Mouse (Mus musculus): Measurements from ENCODE around the gene Sod1.
A peak's percentile ranks its signal among the peaks of the same experiment; 100 is the strongest.

The Sod1 gene

GRCm38 (mm10) chr16:90220026-90220891, at the start of gene Sod1:
Sod1 (plus strand) TSS chr16:90220754.
- peak; percentile 91 for DNase-seq

DNA sequence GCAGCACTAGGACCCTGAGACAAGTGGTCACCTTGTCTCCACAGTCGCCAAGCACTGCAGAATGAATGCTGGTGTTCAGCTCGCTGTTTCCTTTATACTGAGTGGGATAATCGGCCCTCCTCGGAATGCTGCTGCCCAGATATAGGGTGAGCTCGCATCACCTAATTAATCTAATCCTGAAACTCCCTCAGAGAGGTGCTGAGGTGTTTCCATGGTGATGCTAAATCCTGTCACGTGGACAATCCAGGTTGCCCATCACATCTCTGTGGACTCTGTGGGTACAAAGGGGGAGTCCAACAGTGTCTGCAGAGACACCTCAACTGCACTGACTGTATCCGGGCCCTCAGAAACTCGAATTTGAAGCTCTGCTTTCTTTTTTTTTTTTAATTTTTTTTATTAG, 49.1 kb upstream of the Sod1 start:
- DNase-seq = no peak

DNA sequence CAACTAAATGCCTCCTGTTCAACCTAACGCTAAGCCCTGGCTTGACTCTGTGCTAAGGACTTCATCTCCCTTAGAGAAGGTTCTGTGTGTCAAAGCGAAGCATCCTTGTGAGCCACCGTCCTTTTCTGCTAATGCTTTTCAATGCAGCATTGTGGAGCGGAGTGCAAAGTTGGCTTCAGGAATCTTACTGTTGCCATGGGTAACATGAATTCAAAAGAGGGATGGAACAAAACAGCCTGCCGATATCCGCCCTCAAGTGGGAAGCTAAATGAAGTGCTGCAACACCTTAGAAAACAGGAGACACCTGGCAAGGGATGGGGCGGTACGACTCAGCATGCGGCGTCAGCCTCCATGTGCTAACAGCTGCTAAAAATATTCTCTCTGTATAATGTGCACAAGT, 44.1 kb upstream of the Sod1 start:
- peak; percentile 63 for DNase-seq

GRCm38 (mm10) chr16:90177425-90177824, 43.1 kb upstream of the Sod1 start:
- DNase-seq = no peak

GRCm38 (mm10) chr16:90178404-90178803, 42.1 kb upstream of the Sod1 start:
- no peak for DNase-seq

DNA sequence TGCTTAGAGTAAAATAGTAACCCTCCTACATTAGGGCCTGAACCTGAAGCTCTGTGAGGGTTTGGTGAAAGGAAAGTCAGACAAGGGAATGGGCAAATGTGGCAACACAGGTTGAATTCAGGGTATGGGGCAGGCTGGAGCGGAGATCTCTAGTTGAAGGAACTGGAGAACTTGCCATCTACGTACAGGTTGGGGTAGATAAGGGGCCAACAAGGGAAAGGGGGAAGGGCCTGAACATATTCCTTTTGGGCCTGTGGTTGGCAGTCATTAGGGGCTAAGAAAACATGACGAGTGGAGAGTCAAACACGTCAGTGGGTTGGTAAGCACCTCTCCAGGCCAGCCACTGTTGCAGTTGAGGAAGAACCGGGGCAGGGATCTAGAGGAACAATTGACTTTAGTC, 40.7 kb upstream of the Sod1 start:
- DNase-seq = no peak

DNA sequence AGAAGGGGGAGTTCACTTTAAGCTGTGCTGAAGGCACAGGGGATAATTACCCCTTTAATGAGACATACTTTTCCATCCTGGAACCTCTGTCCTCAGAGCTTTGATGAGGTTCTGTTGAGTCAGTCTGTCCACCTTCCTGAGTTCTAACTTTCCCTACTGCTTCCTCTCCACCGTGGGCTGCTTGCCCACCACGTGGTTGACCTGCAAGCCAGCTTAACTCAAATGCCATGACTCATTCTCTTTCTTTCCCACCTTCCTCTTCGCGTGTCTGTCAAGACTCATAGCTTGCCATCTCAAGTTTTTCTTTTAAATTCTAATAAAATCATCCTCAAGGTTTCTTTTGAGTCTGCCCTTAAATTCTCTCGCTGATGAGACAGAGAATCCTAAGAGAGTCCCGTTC, 39.6 kb upstream of the Sod1 start:
- DNase-seq = no peak

DNA sequence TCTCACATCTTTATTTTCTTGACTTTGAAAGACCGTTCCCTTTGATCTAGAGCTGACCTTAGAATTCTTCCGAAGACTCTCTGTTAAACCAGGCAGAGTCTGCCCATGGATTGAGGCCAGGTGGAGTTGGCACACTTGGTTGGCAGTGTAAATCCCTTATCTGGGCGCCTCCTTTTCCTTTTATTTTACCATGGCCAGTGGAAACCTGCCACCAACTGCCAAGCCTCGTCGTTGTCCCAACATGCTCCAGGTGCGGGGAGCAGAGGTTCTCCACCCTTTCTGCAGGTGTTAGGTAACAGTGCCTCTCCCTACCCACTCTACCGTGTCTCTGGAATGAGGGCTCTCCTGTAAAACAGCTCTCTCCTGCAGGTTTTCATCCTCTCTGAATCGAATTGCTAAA, 38.9 kb upstream of the Sod1 start:
- no peak for DNase-seq

GRCm38 (mm10) chr16:90184135-90184534, 36.4 kb upstream of the Sod1 start:
- no peak for DNase-seq

DNA sequence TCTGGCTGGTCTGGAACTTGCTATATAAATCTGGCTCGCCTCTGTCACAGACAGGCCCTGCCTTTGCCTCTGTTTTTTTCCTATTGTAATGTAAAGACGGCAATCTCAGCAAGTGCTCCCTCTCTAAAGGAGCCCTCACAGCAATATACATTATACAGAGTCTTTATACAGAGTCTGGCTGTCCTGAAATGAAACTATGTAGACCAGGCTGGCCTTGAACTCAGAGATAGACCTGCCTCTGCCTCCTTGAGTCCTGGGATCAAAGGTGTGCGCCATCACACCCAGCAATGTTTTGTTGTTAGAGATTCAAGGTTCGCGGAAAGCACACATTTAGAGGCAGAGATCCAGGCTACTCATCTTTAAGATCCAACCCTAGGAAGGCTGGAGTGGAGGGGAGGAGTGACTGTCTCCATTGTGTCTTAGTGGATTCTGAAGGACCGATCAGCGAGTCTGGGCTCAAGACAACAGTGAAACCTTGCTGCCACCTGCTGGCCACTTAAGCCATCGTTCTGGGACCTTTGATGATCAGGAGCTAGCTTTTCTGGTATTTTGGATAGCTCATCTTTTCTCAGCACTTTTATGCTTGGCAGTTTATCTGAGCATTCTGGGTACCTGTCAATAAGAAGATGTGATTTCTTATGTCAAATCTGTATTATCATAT, 34.5 kb upstream of the Sod1 start:
- DNase-seq = peak; percentile 72

DNA sequence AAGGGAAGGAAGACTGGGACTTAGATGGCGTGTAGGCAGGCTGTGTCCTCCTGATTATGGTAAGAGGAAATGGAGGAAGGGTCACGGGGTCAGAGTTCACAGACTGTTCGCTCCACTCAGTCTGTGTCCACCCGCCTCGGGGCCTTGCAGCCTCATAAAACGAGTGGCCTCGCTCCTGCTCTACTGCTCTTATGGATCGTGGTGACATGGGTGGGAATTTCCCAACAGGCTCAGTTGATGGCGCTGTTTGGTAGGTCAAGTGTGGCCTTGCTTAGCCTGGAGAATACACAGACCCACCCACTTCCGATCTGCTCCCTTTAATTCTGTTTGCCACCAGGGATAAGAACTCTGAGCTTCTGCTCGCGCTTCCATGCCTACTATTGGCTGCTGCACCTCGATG, 33.1 kb upstream of the Sod1 start:
- DNase-seq = no peak

GRCm38 (mm10) chr16:90191289-90191688, 29.3 kb upstream of the Sod1 start:
- DNase-seq = no peak

GRCm38 (mm10) chr16:90193719-90194118, 26.8 kb upstream of the Sod1 start:
- no peak for DNase-seq

DNA sequence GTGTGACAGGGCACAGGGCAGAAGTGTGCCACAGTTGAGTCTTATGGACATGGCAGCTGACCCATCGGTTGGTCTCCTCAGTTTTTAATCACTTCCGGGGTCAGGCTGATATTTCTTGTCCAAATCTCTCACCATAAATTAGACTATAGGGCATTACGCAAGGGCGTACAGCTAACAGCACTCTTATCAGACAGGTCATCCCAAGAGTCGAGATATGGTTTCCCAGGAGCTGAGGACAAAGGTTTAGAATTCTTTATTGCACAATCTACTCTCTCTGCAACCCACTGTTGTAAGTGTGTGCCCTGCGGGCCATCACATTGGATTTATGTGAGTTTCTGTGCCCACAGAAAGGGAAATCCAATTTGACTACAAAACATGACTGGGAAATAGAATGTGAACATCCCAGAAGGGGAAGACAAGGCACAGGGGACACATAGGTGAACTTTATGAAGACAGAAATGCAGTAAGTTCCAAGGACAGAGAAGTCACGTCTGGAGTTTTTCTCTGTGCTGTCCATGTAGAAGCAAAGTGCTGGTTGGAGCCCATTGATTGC, 23.8 kb upstream of the Sod1 start:
- DNase-seq = no peak

DNA sequence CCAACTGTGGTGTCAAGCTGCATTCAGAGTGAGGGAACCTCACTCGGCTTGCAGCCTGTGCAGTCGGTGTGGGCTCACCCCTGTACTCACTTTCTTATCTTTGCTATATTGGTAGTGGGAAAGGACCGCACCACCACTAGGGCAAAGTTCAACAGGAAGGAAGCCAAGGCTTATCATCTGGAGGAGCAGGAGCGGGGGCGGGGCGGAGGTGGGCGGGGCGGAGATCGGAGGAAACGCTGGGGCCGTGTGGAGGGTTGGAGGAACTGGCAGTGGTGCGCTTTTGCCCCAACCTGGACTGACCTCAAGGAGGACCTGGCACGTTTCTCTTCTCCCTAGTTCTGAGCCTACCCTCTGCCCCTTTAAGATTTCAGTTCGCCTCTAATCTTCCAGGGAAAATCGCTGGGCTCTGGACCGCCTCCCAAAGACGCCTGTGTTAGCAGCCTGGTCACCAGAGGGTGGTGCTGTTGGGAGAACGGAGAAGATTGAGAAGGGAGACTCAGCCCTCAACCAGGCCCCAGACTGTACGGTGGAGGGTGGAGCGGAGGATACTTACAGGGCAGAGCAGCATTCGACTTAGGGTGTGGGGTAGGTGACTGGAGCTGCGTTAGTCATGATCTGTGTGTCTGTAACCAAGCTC, 23.1 kb upstream of the Sod1 start:
- peak; percentile 49 for DNase-seq

- DNase-seq = no peak
These were observed 21.9 kb upstream of the Sod1 start for GRCm38 (mm10) chr16:90198626-90199025.

GRCm38 (mm10) chr16:90199174-90199573, 21.4 kb upstream of the Sod1 start:
- no peak for DNase-seq

- DNase-seq = no peak
These were observed 18.4 kb upstream of the Sod1 start for GRCm38 (mm10) chr16:90202140-90202539.

DNA sequence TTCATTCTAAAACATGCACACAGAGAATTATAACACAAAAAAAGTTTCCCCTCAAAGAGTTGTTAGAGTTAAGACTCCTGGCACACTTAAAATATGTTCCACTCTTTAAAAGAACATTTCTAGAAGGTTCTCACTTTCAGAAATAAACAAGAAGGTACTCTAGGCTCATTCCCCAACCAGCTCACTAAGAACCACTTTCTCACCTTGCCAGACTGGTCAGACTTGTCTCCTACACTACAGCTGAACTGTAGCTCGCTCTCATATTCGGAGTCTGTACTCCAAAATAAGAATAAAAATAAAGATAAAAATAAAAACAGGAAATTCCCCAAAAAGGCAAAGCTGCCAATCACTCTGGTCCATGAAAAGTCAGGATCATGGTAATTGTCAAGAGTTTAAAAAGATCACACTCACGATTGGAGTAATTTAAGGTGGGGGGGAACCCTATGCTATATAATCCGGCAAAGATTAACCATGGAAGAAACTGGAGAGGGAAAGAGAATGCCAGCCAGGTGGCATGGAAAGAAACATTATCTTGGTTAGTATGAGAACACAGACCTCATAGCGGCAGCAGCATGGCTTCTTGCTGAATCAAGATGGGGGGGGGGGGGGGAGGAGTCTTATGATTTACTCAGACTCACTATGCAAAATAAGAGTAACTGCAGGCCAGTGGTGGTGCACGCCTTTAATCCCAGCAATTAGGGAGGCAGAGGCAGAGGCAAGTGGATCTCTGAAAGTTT, 17.2 kb upstream of the Sod1 start:
- DNase-seq = no peak

GRCm38 (mm10) chr16:90204868-90205267, 15.7 kb upstream of the Sod1 start:
- DNase-seq = no peak

GRCm38 (mm10) chr16:90208996-90209395, 11.6 kb upstream of the Sod1 start:
- DNase-seq = no peak

GRCm38 (mm10) chr16:90210717-90211116, 9.8 kb upstream of the Sod1 start:
- DNase-seq = no peak

DNA sequence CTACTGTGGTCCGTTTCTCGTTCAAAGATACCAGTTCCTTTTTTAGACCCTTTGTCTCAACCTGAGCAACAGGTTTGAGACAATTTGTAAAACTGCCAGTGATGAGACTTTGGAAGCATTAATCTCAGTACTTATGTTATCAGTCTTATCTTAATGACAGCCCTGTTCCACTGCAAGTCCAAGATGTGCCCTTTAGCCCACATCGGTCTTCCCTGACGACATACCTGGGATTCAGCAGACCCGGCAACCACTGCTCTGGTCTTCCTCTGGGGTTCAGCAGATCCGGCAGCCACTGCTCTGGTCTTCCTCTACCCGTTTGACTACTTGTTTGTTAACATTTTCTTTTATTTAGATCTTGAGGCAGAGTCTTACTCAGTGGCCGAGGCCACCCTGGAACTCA, 8.8 kb upstream of the Sod1 start:
- no peak for DNase-seq
